Mouse (Mus musculus) leukemia stem cell, adult 10-12 weeks (primary cell): ENCODE data around the gene Ggps1. TPM values are rescaled to one million over a fixed set of nuclear protein-coding genes. Genes with fewer than 3 reads are reported as not detected.

Source experiments
- polyA plus RNA-seq: library from polyadenylated mRNA; stranded (reverse); fragments of >175 nt; gene quantifications from 2 replicates; pipeline ENCODE4 v1.2.3, GENCODE M21; 2012; ENCODE audit warnings: low replicate concordance

Ggps1 gene
- polyA plus RNA-seq: 1.5 and 4.0 TPM in 2 replicates

DNA sequence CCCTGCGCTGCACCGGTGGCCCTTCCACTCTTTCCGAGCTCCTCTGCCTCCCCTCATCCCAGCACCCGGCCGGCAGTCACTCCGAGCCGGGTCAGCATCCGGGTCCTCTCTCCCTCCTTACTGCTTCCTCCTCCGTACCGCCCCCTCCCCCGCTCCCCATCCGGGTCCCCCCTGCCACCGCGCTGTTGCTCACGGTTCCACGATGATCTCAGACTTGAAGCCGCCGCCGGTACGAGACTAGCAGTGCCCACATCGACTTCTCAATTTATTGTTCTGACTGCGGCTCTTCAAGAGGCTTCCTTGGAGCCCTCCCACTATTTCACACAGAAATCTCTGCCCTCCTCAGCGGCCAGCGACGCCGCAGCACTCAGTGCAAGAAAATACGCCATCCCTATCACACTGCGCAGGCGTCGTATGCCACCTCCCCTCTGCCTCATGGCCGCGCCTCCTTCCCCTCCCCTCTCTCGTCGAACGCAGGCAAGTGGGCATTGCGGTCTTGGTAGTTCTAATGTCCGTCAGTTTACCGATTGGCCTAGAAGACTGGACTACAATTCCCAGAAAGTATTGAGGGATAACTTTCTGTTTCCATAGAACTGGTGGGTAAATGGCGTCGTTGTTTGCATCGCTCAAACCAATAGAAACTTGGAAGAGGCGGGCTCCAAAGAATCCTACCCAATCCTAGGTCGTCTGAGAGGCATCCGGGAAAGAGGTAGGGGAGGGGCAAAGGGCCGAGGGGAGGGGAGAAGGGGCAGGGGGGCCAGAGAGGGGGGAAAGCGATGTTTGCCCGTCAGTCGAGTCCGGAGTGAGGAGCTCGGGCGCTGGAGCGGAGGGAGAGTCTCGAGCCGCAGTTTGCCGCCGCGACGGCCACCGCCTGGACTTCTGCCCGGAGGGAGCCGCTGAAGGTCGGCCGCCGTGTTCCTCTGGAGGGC is at the start of gene Ggps1, which contains the start of gene Arid4b:
Ggps1 (minus strand) TSS at position 476 of the 929 bp plus-strand sequence.
Arid4b (plus strand) TSS at position 220 of the 929 bp plus-strand sequence.

DNA sequence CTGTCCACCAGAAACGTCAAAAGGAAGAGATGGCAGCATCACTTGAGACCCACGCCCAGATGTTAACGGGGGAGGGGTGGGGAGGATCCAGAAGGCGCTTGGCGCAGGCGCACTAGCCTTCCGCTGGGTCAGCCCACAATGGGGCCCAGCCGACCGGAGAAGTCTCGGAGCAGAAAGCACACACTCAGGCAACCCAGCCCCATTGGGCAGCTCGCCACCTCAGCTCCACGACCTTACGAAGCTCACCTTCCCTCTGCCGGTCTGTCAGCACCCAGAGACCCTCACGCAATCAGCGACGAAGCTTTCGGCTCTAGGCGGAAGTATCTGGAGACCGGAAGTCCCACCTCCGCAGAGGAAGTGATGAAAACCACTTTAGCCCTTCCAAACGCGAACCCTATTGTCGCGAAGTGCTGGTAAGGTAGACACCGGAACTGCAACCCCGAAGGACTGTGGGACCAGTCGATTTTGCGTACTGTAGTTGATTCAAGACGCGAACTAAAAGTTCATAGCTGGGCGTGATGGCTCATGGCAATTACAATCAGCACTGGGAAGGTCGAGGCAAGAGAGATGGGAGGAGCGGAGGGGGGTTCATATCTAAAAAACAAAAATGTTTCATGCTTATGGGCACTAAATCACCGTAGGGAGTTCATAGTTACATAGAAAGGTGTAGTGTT is 23.9 kb downstream of the Ggps1 start, which contains the start of gene Tbce:
Tbce (minus strand) TSS at position 347 of the 674 bp plus-strand sequence.

Other genes with a start within 250 kb of the Ggps1 start
- gene B3galnt2, start 109.0 kb downstream of the Ggps1 start, polyA plus RNA-seq: 152 and 187 TPM in 2 replicates
- 2.7 and 5.4 TPM in 2 replicates for gene Tbce, start 23.9 kb downstream of the Ggps1 start, polyA plus RNA-seq
- 6.5 and 8.8 TPM in 2 replicates for gene Arid4b, start 256 bp downstream of the Ggps1 start, polyA plus RNA-seq